Mouse (Mus musculus): ENCODE results near the gene Pdcd11.
"Not testable (repeated sequence)": the region's sequence is repeated elsewhere in the genome, so short reads cannot be mapped to it uniquely, and the experiment has no call there.

Pdcd11 gene

GRCm38 (mm10) chr19:47128164-47128563 lies 37.6 kb downstream of the Pdcd11 start:
- in situ Hi-C loops (cut with MboI, MseI): loop anchor here (5.0 kb wide), 1 partner anchor 39 kb away; no protein-coding TSS in a partner anchor

- in situ Hi-C loops (cut with MboI, MseI): loop anchor here (5.0 kb wide), 1 partner anchor 38 kb away; no protein-coding TSS in a partner anchor
These were observed 38.3 kb downstream of the Pdcd11 start for GRCm38 (mm10) chr19:47128835-47129234.

GRCm38 (mm10) chr19:47130551-47131125 lies 40.1 kb downstream of the Pdcd11 start:
- in situ Hi-C loops (cut with MboI, MseI): no loop called here

- in situ Hi-C loops (cut with MboI, MseI): no loop called here
These were observed 42.6 kb downstream of the Pdcd11 start for GRCm38 (mm10) chr19:47133161-47133560.

GRCm38 (mm10) chr19:47135568-47135967 lies 45.0 kb downstream of the Pdcd11 start:
- in situ Hi-C loops (cut with MboI, MseI): no loop called here

GRCm38 (mm10) chr19:47136170-47136569 lies 45.6 kb downstream of the Pdcd11 start:
- in situ Hi-C loops (cut with MboI, MseI): no loop called here

- in situ Hi-C loops (cut with MboI, MseI): no loop called here
These were observed 46.5 kb downstream of the Pdcd11 start for GRCm38 (mm10) chr19:47137051-47137581.

- in situ Hi-C loops (cut with MboI, MseI): no loop called here
These were observed 47.3 kb downstream of the Pdcd11 start, which contains the start of gene Calhm2 for GRCm38 (mm10) chr19:47137771-47138421. Gene Calhm2 (minus strand): TSS chr19:47138294.

GRCm38 (mm10) chr19:47139611-47140010 lies 49.0 kb downstream of the Pdcd11 start:
- in situ Hi-C loops (cut with MboI, MseI): not testable (repeated sequence)

- in situ Hi-C loops (cut with MboI, MseI): no loop called here
These were observed 51.9 kb downstream of the Pdcd11 start for GRCm38 (mm10) chr19:47142438-47142837.

- in situ Hi-C loops (cut with MboI, MseI): no loop called here
These were observed 53.6 kb downstream of the Pdcd11 start, which contains the start of gene Calhm1 for GRCm38 (mm10) chr19:47144154-47144553. Gene Calhm1 (minus strand): TSS chr19:47144254.

- in situ Hi-C loops (cut with MboI, MseI): no loop called here
These were observed 57.8 kb downstream of the Pdcd11 start for GRCm38 (mm10) chr19:47148267-47148847.

- in situ Hi-C loops (cut with MboI, MseI): no loop called here
These were observed 59.3 kb downstream of the Pdcd11 start for GRCm38 (mm10) chr19:47149854-47150253.

- in situ Hi-C loops (cut with MboI, MseI): no loop called here
These were observed 60.9 kb downstream of the Pdcd11 start for GRCm38 (mm10) chr19:47151332-47152061.

GRCm38 (mm10) chr19:47152062-47152369 lies 61.4 kb downstream of the Pdcd11 start:
- in situ Hi-C loops (cut with MboI, MseI): no loop called here

- in situ Hi-C loops (cut with MboI, MseI): no loop called here
These were observed 63.2 kb downstream of the Pdcd11 start for GRCm38 (mm10) chr19:47153767-47154166.

GRCm38 (mm10) chr19:47157664-47158063 lies 67.1 kb downstream of the Pdcd11 start, which contains the start of gene Calhm3:
Gene Calhm3 (minus strand): TSS chr19:47157764.
- in situ Hi-C loops (cut with MboI, MseI): no loop called here

GRCm38 (mm10) chr19:47161669-47162068 lies 71.1 kb downstream of the Pdcd11 start:
- in situ Hi-C loops (cut with MboI, MseI): no loop called here

- in situ Hi-C loops (cut with MboI, MseI): no loop called here
These were observed 72.7 kb downstream of the Pdcd11 start for GRCm38 (mm10) chr19:47163176-47163744.

GRCm38 (mm10) chr19:47166758-47167157 lies 76.2 kb downstream of the Pdcd11 start:
- in situ Hi-C loops (cut with MboI, MseI): loop anchor here (5.0 kb wide), 1 partner anchor 39 kb away; no protein-coding TSS in a partner anchor

GRCm38 (mm10) chr19:47167617-47168214 lies 77.1 kb downstream of the Pdcd11 start:
- in situ Hi-C loops (cut with MboI, MseI): loop anchor here (5.0 kb wide), 1 partner anchor 40 kb away; no protein-coding TSS in a partner anchor
